Mouse (Mus musculus) heart, postnatal 14 days (tissue): Measurements from ENCODE around the gene Plekhh1. TPM values are rescaled to one million over a fixed set of nuclear protein-coding genes. Genes with fewer than 3 reads are reported as not detected.
"Not testable (repeated sequence)": the region's sequence is repeated elsewhere in the genome, so short reads cannot be mapped to it uniquely, and the experiment has no call there.

ENCODE experiments used
- DNase-seq, 2 experiments: peaks; one replicate each; pipeline ENCODE4 v3.0.0; 2021 to 2022
- intact Hi-C: fragments of 180-260 bp; cut with DNase I; formaldehyde crosslinking; loops from one replicate; pipeline ENCODE4 v1.15.1; 2025
- total RNA-seq, 2 experiments: library from RNA; stranded (reverse); gene quantifications; 2 replicates each; pipeline ENCODE4 v1.2.3; 2021

Gene Plekhh1
- total RNA-seq, 2 experiments from 2014 or later = 5.5 to 5.7 TPM

DNA sequence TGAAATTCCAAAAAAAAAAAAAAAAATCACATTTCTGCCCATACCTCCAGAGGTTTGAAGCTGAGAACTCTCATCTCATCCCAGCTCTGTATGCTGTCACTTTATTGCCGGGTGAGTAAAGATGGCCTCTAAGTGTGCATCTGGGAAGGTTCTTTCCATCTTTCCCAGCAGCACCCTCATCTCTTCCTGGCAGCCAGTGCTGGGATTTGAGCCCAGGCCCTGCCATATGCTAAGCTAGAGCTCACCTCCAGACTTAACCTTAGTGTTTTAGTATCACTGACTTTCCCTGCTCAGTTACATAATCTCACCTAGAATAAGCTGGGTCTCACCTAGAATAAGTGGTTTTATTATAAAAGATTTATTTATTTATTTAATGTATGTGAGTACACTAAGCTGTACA, 7.1 kb upstream of the Plekhh1 start:
- no peak for DNase-seq
- intact Hi-C loops = loop anchor here (2.0 kb wide), 1 partner anchor 103 kb away; no protein-coding TSS in a partner anchor

DNA sequence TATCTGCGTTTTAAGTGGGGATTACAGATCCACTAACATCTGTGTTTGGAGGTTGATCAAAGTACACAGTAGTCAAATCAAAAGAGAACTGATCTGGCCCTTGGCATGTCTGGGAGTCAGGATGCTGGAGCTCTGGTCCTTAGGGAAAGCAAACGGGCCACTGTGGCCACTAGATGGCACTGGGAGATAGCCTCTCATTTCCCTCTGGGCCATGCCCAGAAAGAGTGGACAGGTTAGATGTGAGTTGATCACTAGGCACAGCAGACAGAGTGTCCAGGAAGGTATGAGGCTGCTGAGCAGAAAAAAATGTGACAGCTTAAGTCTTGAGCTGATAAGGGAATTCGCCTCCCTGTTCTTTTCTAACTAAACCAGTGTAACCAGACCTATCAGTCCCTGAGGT, 6.1 kb upstream of the Plekhh1 start:
- peak; percentile 57 to 65 for DNase-seq
- intact Hi-C loops = loop anchor here (1.0 to 2.0 kb wide), 2 partner anchors 69 to 104 kb away; no protein-coding TSS in a partner anchor

DNA sequence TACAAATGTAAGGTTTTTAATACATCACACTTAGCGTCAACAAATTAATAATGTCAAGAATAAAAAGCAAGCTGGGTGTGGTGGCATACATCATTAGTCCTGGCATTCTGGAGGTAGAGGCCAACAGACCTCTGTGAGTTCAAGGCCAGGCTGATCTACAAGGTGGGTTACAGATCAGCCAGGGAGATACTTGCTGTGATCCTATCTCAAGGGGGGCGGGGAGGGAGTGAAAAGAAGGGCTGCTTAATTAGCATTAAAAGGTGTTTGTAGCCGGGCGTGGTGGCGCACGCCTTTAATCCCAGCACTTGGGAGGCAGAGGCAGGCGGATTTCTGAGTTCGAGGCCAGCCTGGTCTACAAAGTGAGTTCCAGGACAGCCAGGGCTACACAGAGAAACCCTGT, 1.4 kb upstream of the Plekhh1 start:
- not testable (repeated sequence) for DNase-seq

DNA sequence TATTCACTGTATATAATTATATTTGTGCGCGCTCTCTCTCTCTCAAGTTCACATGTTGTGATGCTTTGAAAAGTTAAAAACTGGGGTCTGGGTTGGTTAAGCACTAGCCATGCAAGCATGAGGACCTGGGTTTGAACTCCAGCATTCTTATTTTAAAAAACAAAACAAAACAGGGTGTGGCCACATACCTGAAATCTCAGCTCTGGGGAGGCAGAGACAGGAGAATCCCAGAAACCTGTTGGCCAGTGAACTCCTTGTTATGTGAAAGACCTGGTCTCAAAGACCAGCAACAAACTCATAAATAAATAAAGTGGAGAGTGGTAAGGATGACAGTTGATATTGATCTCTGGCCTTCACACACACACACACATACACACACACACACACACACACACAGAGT, 5.4 kb downstream of the Plekhh1 start:
- no peak for DNase-seq
- intact Hi-C loops = no loop called here

More for the DNA sequence above, 1.4 kb upstream of the Plekhh1 start:
- intact Hi-C loops = not testable (repeated sequence)

DNA sequence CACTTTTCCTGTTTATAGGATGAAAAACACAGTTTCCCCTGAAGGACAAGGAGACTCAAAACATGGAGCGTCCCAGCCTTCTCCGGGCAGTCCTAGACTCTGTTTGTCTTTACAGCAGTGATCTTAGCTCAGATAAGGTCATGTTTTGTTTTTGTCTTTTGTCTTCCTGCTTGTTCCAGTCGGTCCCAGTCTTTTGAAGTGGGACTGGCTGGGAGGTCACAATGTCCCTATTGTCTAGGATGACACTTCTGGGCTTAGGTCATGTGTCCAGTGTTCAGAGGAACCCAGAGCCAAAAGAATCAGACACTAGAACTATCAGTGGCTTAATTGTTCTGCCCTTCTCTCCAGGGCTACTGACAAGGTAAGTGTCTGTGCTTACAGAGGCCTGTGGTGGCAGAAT, 6.4 kb downstream of the Plekhh1 start:
- intact Hi-C loops = no loop called here
- no peak for DNase-seq

DNA sequence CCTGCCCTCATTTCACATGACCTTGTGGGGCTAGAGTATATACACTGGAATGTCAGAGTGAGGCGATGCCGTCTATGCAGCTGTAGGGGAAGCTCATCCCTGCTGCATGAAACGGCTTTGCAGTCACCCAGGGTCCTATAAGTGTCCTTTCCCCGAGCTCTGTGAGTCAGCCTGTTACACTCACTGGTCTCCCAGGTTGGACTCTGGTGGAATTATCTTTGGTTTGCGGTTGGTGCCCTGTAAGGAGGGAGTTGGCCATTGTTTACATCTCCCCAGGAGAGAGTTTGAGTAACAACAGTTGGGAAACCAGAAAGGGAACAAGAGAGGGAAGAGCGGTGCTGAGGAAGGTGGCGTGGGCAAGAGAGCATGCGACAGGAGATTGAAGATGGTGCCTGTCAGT, 10.7 kb downstream of the Plekhh1 start:
- intact Hi-C loops = no loop called here
- no peak for DNase-seq

DNA sequence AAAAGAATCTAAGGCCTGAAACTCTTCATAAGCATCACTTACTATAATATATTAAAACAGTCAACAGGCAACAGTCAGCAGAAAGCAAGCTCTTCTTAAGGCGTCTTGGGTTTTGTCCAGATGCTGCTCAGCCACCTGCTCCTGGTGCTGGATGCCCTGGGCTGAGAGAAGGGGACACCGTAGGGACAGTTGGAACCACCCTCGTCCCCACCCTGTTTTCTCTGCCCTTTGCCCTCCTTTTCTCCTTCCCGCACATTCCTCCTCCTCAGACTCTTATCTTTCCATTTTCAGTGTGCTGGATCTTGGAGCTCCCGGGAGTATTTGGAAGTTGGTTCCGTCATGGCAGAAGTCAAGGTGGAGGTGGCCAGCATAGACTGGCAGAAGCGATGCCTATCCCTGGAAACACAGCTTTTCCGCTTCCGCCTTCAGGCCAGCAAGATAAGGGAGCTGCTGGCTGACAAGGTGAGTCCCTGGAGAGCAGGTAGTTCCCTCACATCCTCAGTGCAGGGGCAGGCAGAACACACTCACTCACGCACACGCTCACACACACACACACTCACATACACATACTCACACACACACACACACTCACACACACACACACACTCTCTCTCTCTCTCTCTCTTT, 11.4 kb downstream of the Plekhh1 start:
- intact Hi-C loops = no loop called here
- DNase-seq = no peak

DNA sequence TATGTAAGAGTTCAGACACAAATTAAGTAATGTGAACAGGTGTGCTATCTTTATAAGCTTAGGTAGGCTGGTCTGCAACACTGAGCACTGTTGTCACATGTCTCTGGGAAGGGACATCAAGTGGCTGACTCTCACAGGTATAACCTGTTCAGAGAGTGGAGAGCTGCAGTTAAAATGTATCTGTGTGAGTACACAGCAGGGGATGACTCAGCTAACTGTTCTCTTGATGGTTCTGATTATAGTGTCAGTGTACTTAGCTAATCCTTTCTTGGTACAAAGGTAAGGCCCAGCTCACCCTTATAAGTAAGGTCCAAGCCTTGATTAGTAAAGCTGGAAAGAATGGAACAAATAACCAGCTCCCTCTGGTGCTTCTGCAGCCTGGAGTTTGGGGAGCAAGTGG, 12.5 kb downstream of the Plekhh1 start:
- intact Hi-C loops = no loop called here
- DNase-seq = no peak

DNA sequence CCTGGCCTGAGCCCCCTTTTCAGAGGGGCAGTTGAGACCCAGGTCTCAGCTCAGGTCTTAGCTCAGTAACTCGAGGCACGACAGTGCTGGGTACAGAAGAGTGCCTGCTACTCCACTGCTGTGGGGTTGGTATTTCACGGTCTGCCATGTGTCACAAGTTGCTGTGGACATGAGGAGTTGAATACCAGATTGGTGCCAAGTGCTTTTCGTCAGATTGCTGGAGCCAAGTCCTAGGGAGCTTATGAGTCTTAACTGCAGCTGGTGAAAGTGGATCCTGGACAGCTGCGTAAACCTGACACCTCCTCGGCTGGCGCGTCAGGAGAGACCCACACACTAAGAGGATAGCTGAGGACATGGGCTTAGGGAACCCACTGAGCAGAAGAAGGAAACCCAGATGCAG, 15.7 kb downstream of the Plekhh1 start:
- peak; percentile 29 to 57 for DNase-seq
- intact Hi-C loops = no loop called here

DNA sequence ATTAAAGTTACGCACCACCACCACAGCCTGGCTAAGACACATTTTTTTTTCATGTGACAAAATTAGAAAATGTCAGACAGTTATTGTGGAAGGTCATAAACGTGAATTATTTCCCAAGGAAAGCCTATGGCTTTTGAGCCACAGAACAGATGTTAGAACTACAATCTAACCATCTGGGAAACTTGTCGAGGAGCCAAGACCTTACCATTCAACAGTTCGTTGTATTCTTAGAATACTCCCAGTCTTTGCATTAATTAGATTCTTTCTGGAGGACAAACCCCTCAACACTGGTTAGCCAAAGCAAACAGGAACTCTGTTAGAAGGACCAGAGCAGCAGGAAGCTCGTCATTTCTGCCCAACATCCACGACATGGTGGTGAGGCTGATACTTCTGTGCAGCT, 17.2 kb downstream of the Plekhh1 start:
- intact Hi-C loops = no loop called here
- DNase-seq = no peak

DNA sequence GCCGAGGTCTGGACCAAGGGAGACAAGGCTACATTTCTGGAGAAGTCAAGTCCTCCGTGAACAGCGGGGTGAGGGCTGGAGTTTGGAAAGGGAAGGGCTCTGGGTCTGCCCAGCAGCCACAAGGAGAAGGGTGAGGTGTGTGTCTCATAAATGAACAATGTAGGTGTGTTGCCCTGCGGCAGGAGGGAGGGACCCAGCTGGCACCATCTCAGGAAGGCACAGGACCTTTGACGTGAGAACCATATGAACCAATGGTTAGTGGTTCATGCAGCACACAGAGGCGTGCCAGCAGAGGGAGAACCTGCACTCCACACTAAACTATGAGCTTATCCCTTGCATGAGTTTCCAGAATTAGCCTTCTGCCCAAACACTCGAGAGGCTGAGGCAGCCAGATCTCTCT, 18.2 kb downstream of the Plekhh1 start:
- DNase-seq = no peak
- intact Hi-C loops = no loop called here

DNA sequence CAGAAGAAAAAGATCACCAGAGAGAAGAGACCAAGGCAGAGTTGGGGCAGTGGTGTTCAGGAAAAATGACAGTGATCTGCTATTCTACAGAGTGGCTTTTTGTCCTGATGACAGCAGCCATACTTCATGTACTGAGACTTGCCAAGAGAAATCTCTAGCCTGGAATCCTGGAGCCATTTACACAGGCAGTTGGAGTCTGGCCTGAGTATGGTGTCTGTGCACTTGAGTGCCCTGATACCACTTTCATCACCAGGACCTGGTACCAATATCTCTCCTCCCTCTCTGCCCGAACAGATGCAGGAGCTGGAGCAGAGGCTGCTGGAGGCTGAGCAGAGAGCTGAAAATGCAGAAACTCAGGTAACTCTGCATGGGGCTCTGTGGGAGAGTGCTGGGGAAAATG, 19.9 kb downstream of the Plekhh1 start:
- DNase-seq = peak; percentile 16 to 50
- intact Hi-C loops = no loop called here

DNA sequence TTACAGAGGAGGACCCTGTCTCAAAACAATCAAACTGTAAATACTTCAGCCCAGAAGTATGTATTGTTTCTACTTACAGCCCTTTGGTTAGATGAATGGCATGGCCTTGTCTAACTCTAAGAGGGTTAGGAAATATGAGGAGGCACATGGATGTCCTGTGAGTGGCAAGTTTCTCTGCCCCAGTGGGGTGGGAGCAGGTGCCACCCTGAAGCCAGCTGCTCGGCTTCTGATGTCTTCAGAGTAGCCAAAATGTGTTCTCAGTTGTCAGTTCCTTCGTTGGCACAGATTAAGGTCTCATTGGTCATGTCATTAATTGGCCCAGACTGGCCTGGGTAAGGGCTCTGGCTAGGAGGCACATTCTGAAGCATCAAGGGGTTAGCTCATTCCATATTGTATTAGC, 20.8 kb downstream of the Plekhh1 start:
- intact Hi-C loops = no loop called here
- DNase-seq = no peak

DNA sequence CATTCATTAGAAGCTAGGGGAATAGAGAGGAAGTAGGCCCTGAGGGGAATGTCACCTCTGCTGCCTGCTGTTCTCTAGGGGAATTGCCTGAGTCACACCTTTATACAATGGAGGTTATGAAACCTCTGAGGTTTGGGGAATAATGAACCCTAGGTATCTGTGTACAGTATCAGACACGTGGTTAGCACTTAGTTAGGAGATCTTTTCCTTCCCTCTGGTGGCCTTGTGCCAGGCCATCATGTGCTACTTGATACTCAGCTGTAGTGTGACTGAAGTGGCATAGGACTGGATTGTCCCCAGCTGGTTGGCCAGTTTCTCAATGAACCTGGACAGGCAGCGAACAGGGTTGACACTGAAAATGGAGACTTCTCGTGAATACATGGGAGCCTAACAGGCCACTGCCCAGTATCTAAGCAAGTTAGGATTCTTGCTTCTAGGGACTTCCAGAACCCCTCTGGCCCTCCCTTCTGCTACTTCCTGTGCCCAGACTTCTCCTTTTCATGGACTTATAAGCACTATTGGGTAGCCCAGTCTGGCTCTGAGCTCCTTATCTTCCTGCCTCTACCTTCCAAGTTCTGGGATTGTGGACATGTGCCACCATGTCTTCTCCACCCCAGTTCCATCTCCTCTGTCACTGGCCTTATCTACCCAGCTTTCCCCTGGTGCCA, 21.7 kb downstream of the Plekhh1 start:
- intact Hi-C loops = no loop called here

DNA sequence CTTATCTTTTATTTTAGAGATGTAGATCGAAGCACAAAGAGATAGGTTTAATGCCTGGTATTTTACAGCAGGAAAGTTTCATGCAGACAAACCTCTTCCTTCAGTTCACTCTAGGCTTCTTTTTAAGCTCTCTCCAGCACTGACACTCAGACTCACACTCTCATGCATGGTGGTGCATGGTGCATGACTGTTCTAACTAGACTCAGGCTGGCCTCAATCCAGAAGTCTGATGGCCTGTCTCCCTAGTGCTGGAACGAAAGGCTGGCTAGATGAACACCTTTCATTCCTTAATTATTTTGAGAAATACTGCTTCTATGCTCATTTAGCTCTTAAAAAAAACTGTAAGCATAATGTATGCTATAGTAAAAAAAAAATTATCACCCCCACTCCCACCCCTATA, 23.1 kb downstream of the Plekhh1 start:
- intact Hi-C loops = no loop called here
- DNase-seq = no peak

More for the DNA sequence above, 21.7 kb downstream of the Plekhh1 start:
- DNase-seq = peak; percentile 32 to 40

DNA sequence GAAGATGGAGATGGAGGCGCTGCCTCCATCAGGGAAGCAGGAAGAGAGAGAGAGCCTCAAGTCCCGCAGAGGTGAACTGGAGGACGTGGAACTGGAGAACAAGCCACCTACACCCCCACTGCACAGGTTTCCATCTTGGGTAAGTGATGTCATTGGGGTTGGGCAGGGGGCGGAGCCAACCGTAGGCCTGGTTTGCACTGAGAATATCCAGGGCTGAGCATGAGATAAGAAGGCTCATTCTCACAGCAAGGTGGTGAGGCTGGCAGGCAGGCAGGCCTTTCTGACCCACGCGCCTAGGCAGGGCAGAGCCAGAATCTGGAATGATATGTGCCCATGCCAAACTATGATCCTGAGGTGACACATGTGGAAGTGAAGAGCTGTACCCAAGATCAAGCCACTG, 26.3 kb downstream of the Plekhh1 start:
- DNase-seq = peak; percentile 64 to 77
- intact Hi-C loops = no loop called here

DNA sequence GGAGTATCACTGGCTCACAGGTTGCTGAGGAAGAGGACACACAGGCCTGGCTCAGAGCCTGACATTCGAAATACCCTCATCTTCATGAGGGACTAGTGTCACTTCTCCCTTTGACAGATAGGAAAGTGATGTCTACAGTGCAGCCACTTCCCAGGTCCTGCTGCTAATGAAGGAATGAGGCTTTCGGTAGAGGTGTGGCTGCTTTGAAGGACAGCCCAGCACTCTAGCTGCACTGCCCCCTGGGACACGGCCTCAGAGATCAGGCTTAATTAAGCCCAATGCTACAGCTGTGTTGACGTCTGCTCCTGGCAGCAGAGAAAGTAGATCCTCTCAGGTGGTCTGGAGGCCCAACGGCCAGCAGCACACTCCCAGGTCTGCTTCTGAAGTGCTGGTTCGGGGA, 30.6 kb downstream of the Plekhh1 start:
- intact Hi-C loops = no loop called here
- no peak for DNase-seq

DNA sequence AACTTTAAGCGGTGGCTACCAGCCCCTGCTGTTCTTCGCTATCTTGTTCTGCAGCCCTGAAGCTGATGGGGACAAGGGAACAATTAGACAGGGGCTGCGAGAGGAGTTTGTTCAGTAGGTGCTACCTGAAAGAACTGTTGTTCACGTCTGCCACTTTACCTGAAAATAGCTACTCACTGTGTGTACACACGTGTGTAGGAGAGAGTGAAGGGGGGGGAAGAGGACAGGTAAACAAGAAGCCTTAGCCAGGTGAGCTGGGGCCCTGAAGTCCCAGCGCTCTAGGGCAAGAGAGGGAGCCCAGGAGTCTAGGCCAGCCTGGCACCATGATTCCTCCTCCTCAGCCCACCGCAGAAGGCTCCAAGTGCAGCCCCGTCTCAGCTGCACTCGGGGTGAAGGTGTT, 31.2 kb downstream of the Plekhh1 start:
- no peak for DNase-seq
- intact Hi-C loops = no loop called here

DNA sequence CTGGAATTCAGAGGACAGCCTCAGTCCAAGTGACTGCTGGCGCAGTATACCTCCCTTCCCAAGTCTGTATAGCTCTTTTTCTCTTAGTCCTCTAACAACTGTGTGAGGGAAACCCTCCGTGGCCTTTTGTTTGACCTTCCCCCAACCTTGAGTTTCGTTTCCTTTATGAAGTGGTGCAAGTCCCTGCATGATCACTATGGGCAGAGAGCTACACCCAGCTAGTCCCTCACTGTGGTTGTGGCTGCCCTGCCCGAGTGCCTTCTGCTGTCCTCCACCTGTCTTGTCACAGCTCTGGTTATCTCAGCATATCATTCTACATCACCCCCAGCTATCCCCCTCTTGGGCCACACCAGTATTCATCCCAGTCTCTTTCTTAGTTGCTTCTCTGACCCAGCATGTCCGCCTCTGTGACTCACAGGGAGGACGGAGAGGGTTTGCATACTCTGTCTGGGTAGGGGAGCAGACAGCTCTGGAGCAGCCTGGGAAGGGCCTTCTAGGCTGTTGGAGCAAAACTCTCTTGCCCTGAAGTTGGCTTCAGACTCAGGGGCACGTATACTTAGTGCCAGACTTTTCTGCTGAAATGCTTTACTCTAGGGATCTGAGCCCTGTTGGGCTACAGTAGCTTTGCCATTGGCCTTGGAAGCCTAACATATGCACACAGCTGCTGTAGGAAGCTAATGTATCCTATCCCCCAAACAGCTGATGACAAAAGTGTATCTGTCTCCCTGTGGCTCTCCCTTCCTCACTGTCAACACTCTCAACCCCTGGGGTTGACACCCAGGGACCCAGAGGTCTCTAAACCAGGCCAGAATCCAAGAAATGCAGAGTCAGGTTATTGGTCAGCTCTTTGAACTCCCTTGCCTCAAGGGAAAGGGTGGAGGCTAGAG, 32.0 kb downstream of the Plekhh1 start:
- no peak for DNase-seq
- intact Hi-C loops = no loop called here

DNA sequence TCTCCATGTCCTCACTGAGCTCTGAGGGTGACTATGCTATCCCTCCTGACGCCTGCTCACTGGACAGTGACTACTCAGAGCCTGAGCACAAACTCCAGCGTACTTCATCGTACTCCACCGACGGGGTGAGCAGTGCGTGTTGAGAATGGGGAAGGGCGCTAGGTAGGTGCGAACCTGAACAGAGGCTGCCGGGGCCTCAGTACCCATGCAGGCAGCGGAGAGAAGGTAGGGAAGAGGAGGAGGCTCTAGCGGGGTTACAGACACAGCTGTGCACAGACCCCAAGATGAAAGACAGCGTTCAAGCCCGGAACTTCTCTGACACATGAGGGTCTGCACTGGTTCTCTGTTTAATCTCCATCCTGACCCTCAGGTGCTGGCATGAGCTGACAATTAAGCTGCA, 35.5 kb downstream of the Plekhh1 start:
- intact Hi-C loops = no loop called here
- DNase-seq = no peak

DNA sequence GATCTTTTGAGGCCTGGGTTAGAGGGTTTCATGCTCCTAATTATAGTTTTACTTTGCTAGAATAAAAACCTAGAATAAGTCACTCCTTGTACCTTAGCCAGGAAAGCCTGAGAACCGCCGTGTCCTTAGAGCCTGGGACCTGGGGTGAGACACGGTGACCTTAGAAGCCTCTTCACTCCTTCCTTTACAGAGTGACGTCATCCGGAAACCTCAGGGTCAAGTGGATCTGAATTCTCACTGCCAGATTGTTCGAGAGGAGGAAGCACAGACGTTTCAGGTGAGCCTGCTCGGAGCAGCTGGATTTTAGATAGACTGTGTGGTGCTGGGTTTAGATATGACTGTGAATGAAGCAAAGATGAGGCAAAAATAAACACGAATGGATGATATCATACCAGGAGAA, 37.5 kb downstream of the Plekhh1 start:
- intact Hi-C loops = no loop called here
- no peak for DNase-seq
